Mouse (Mus musculus) colon, adult 2 months (tissue): ENCODE results near the gene Dcpp1. TPM values are rescaled to one million over a fixed set of nuclear protein-coding genes. Genes with fewer than 3 reads are reported as not detected.

Source experiments
- polyA plus RNA-seq: library from polyadenylated mRNA; depleted of rRNA; stranded (reverse); fragments of >200 nt; gene quantifications from 2 replicates; pipeline ENCODE4 v1.2.3, GENCODE M21; 2012; rRNA removed

Dcpp1 gene
- not detected in 2 replicates for polyA plus RNA-seq

DNA sequence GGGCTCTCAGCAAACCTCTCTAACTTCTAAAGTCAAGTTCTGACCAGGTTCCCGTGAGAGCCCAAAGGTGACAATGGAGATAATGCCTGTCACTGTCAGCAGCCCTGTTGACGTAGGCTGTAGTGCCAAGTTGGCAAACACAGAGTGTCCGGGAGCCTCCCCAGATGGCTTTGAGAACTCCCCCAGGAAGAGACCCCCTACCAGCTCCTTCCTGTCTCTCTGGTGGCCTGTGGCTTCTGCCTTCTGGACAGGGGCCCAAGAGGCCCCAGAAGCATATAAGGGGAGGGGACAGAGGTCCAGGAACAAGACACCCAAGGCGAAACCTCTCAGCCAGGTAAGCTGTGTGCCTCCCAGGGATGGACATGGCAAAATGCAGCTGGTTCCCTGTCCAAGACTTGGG is at the start of gene Dcpp1, which contains the start of gene Dcpp2:
Gene Dcpp1 (plus strand): TSS at position 301 of the 400 bp plus-strand sequence.
Gene Dcpp2 (plus strand): TSS at position 305 of the 400 bp plus-strand sequence.

DNA sequence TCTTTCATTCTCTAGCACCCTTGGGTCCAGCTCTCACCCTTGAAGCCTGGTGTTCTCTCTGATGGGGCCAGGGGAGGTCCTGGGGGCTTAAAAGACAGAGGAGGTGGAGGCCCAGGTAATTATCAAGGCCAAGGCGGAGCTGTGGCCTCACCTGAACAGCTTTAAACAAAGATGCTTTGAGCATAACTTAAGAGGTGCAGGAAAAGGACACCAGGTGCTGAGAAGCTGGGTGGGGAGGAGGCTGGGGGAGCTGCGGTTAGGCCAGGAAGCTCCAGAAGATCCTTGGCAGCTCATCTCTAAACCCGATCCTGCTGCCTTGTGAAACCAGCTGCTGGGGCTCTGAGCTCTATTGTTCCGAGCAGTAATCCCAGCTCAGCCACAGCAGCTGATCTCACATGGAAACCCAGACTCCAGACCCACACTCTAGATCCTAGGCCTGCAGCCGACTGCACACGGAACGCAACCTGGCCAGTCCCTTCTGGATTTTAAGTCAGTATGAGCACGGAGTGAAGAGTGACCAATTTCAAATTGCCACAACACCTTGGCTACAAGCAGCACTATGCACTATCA is 44.6 kb upstream of the Dcpp1 start, which contains the start of gene Prss33:
Gene Prss33 (minus strand): TSS at position 51 of the 570 bp plus-strand sequence.

DNA sequence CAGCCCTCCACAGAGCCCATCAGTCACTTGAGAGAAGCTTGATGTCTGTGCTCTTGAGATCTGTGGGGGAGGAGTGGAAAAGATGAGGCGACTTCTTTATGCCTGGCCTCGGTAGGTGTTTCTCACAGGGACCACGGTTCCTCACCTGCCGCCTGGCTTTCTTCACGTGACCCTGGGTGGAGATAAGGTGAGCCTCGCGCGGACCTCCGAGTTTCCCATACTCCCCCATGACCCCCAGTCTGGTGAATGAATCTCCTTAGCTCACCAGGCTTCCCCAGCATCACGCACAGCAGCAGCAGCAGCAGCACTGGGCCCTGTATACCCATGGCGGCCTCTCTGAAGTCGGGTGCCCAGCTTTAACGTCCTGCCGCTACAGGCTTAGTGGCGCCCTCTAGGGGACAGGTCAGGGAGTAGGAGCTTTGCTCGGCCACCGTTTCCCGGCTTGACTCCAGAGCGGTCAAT is 36.8 kb upstream of the Dcpp1 start, which contains the start of the genes Prss32 and Prss41:
Gene Prss32 (plus strand): TSS at position 44 of the 462 bp plus-strand sequence.
Gene Prss41 (minus strand): TSS at position 361 of the 462 bp plus-strand sequence.

DNA sequence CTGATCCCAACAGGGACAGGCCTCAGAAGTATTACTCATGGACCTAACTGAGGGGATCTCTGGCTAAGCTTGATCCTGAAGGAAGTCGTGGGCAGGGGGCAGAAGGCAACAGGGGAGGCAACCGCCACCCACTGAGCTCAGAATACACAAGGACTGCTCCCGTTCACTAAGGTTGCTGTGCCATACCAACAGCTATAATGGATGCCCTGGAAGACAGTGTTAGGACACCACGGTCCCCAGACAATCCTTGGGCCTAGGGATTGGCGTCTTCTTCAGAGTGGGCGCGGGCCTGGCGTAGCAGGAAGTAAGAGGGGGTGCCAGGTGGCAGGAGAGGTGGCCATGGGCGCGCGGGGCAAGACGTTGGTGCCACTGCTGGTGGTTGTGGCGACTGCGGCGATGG is 12.9 kb upstream of the Dcpp1 start, which contains the start of gene Prss21:
Gene Prss21 (plus strand): TSS at position 301 of the 400 bp plus-strand sequence.

DNA sequence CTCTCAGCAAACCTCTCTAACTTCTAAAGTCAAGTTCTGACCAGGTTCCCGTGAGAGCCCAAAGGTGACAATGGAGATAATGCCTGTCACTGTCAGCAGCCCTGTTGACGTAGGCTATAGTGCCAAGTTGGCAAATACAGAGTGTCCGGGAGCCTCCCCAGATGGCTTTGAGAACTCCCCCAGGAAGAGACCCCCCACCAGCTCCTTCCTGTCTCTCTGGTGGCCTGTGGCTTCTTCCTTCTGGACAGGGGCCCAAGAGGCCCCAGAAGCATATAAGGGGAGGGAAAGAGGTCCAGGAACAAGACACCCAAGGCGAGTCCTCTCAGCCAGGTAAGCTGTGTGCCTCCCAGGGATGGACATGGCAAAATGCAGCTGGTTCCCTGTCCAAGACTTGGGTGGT is 36.5 kb downstream of the Dcpp1 start, which contains the start of gene Dcpp3:
Gene Dcpp3 (plus strand): TSS at position 301 of the 400 bp plus-strand sequence.

Other genes starting within 250 kb of the Dcpp1 start
- gene Mmp25, start 235.6 kb upstream of the Dcpp1 start, polyA plus RNA-seq, result 0.32 and 0.51 TPM in 2 replicates
- 18.5 and 18.9 TPM in 2 replicates for gene Bicdl2, start 220.4 kb upstream of the Dcpp1 start, polyA plus RNA-seq
- gene Hcfc1r1, start 207.3 kb upstream of the Dcpp1 start, polyA plus RNA-seq, result 362 and 417 TPM in 2 replicates
- 20.1 and 25.6 TPM in 2 replicates for gene Thoc6, start 207.0 kb upstream of the Dcpp1 start, polyA plus RNA-seq
- gene Tnfrsf12a, start 203.4 kb upstream of the Dcpp1 start, polyA plus RNA-seq, result 32.1 and 32.9 TPM in 2 replicates
- gene Cldn6, start 201.6 kb upstream of the Dcpp1 start, polyA plus RNA-seq, result 0.53 TPM in 1 of 2 replicates, not detected in the other
- gene Cldn9, start 196.8 kb upstream of the Dcpp1 start, polyA plus RNA-seq, result 0.37 and 0.46 TPM in 2 replicates
- gene 1520401A03Rik, start 158.1 kb upstream of the Dcpp1 start, polyA plus RNA-seq, result 0.09 TPM in 1 of 2 replicates, not detected in the other
- 61.5 and 71.9 TPM in 2 replicates for gene Pkmyt1, start 154.5 kb upstream of the Dcpp1 start, polyA plus RNA-seq
- gene Paqr4, start 140.0 kb upstream of the Dcpp1 start, polyA plus RNA-seq, result 392 and 448 TPM in 2 replicates
- gene Kremen2, start 135.0 kb upstream of the Dcpp1 start, polyA plus RNA-seq, result 14.8 and 15.8 TPM in 2 replicates
- gene Flywch1, start 109.3 kb upstream of the Dcpp1 start, polyA plus RNA-seq, result 30.4 and 32.2 TPM in 2 replicates
- 15.4 and 24.0 TPM in 2 replicates for gene Flywch2, start 94.8 kb upstream of the Dcpp1 start, polyA plus RNA-seq
- 521 and 552 TPM in 2 replicates for gene Srrm2, start 90.3 kb upstream of the Dcpp1 start, polyA plus RNA-seq
- gene Elob, start 51.7 kb upstream of the Dcpp1 start, polyA plus RNA-seq, result 551 and 740 TPM in 2 replicates
- 0.24 and 0.87 TPM in 2 replicates for gene Prss33, start 44.8 kb upstream of the Dcpp1 start, polyA plus RNA-seq
- 1,354 and 1,658 TPM in 2 replicates for gene Prss32, start 37.0 kb upstream of the Dcpp1 start, polyA plus RNA-seq
- gene Prss41, start 36.7 kb upstream of the Dcpp1 start, polyA plus RNA-seq, result 1.9 and 6.1 TPM in 2 replicates
- gene Prss21, start 12.8 kb upstream of the Dcpp1 start, polyA plus RNA-seq, result not detected in 2 replicates
- not detected in 2 replicates for gene Dcpp2, start within 50 bp of the Dcpp1 start, polyA plus RNA-seq
- gene Dcpp3, start 36.6 kb downstream of the Dcpp1 start, polyA plus RNA-seq, result not detected in 2 replicates
- gene Sbp, start 60.8 kb downstream of the Dcpp1 start, polyA plus RNA-seq, result not detected in 2 replicates
- not detected in 2 replicates for gene Sbpl, start 74.4 kb downstream of the Dcpp1 start, polyA plus RNA-seq
- gene Prss30, start 99.7 kb downstream of the Dcpp1 start, polyA plus RNA-seq, result 370 and 486 TPM in 2 replicates
- gene Prss22, start 117.2 kb downstream of the Dcpp1 start, polyA plus RNA-seq, result not detected in 2 replicates
- gene Prss27, start 157.3 kb downstream of the Dcpp1 start, polyA plus RNA-seq, result 0.93 and 1.4 TPM in 2 replicates
- 49.8 and 73.7 TPM in 2 replicates for gene Kctd5, start 192.6 kb downstream of the Dcpp1 start, polyA plus RNA-seq